Mouse (Mus musculus): ENCODE data around the gene Dvl1. TPM values are rescaled to one million over a fixed set of nuclear protein-coding genes. Genes with fewer than 3 reads are reported as not detected.

The Dvl1 gene
- total and polyA plus RNA-seq, 3 experiments = 56.8 to 60.3 TPM; not detected in 1

- H3K27ac ChIP-seq (ENCODE audit: control insufficient read depth, low read depth, low read length) = no peak overlapping the region
- H3K4me3 ChIP-seq (ENCODE audit: control insufficient read depth in 1 of 2, insufficient read depth in 1 of 2, low read depth in 2 of 2, low read length in 2 of 2) = no peak overlapping the region
- H3K27me3 ChIP-seq (ENCODE audit: control insufficient read depth in 1 of 2, insufficient read depth in 2 of 2, low read length in 2 of 2) = no peaks in the 10 kb centered on the region
- DNase-seq (ENCODE audit: low read depth, low spot score) = peak; percentile 71
- TF ChIP-seq KAT2A (conservative IDR thresholded peaks at IDR 0.05; ENCODE audit: low read depth, low read length) (no peak), CHD1 (IDR thresholded peaks at IDR 0.05; ENCODE audit: low read depth, low read length) (no peak), SIN3A (IDR thresholded peaks at IDR 0.05; ENCODE audit: low read length) (peak; percentile 100), MXI1 (IDR thresholded peaks at IDR 0.05; ENCODE audit: low read depth, low read length) (peak; percentile 99), ZC3H11A (IDR thresholded peaks at IDR 0.05; ENCODE audit: low read depth, low read length) (no peak), UBTF (IDR thresholded peaks at IDR 0.05; ENCODE audit: borderline replicate concordance, insufficient read depth, low read depth, low read length) (no peak), ZKSCAN1 (IDR thresholded peaks at IDR 0.05; ENCODE audit: low read depth, low read length) (no peak), MAX (IDR thresholded peaks at IDR 0.05; ENCODE audit: low read length) (0 out of 2 replicates have a peak, but pooled peaks have one; percentile 23)
- H3K36me3 ChIP-seq (ENCODE audit: control insufficient read depth in 1 of 2, insufficient read depth in 2 of 2, low read length in 2 of 2) = peaks cover under 1 to 2% of the 10 kb centered on the region in 2 experiments; a peak in 2 of 4 replicates
- peaks cover 4 to 5% of the 10 kb centered on the region in 2 experiments for H3K4me1 ChIP-seq (ENCODE audit: control insufficient read depth in 1 of 2, insufficient read depth in 2 of 2, low read length in 2 of 2)
- no peaks in the 10 kb centered on the region for H3K79me2 ChIP-seq (ENCODE audit: control insufficient read depth, insufficient read depth, low read length, poor library complexity)
- no peak overlapping the region for H3K9ac ChIP-seq (ENCODE audit: control insufficient read depth, low read depth, low read length, poor library complexity, severe bottlenecking)
- H3K9me3 ChIP-seq (replicated peaks; ENCODE audit: insufficient read depth, low read length) = no peaks in the 10 kb centered on the region
These were observed 12.1 kb downstream of the Dvl1 start for GRCm38 (mm10) chr4:155859318-155859717.

DNA sequence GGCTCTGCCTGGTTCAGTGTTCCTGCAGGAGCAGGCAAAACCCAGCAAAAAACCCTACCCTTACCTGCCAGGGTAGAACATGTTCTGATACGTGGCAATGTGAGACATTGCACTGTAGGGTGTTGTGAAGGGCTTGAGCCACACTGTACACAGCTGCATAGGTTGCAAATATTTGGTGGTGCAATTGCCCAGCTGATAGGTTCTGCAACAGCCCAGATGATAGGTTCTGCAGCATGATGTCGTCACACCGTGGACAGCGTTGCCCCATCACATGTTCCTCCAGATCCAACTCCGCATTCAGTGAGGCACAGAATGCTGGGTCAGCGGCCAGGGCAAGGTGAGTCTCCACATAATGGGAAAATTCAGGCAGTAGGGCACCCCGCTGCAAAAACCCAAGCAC lies 14.6 kb downstream of the Dvl1 start:
- no peak for DNase-seq (ENCODE audit: low read depth, low spot score)
- Histone ChIP-seq H3K27ac (ENCODE audit: control insufficient read depth, low read depth, low read length) (no peak overlapping the region), H3K9me3 (replicated peaks; ENCODE audit: insufficient read depth, low read length) (no peaks in the 10 kb centered on the region), H3K36me3 (ENCODE audit: control insufficient read depth in 1 of 2, insufficient read depth in 2 of 2, low read length in 2 of 2) (no peaks in the 10 kb centered on the region; a peak in 1 of 4 replicates), H3K79me2 (ENCODE audit: control insufficient read depth, insufficient read depth, low read length, poor library complexity) (no peaks in the 10 kb centered on the region), H3K9ac (ENCODE audit: control insufficient read depth, low read depth, low read length, poor library complexity, severe bottlenecking) (no peak overlapping the region), H3K4me1 (ENCODE audit: control insufficient read depth in 1 of 2, insufficient read depth in 2 of 2, low read length in 2 of 2) (no peaks in the 10 kb centered on the region; a peak in 1 of 4 replicates), H3K27me3 (ENCODE audit: control insufficient read depth in 1 of 2, insufficient read depth in 2 of 2, low read length in 2 of 2) (no peaks in the 10 kb centered on the region), H3K4me3 (ENCODE audit: control insufficient read depth in 1 of 2, insufficient read depth in 1 of 2, low read depth in 2 of 2, low read length in 2 of 2) (no peak overlapping the region)
- TF ChIP-seq KAT2A (conservative IDR thresholded peaks at IDR 0.05; ENCODE audit: low read depth, low read length) (no peak), MYC (IDR thresholded peaks at IDR 0.05; ENCODE audit: low read depth, low read length) (no peak), RCOR1 (IDR thresholded peaks at IDR 0.05; ENCODE audit: low read depth, low read length) (no peak), ZKSCAN1 (IDR thresholded peaks at IDR 0.05; ENCODE audit: low read depth, low read length) (no peak), POLR2A (IDR thresholded peaks at IDR 0.05; ENCODE audit: control insufficient read depth in 1 of 2, insufficient read depth in 1 of 2, low read depth in 1 of 2, low read length in 2 of 2, poor library complexity in 1 of 2) (no peak), MYB (IDR thresholded peaks at IDR 0.05; ENCODE audit: low read depth, low read length) (no peak), MEF2A (IDR thresholded peaks at IDR 0.05; ENCODE audit: extremely low read depth, insufficient replicate concordance, low read depth, low read length, poor library complexity, severe bottlenecking) (no peak), ZNF384 (IDR thresholded peaks at IDR 0.05; ENCODE audit: low read depth, low read length) (no peak), CHD2 (IDR thresholded peaks at IDR 0.05; ENCODE audit: low read length) (no peak)

Measured in MEL (cell line).